Mouse (Mus musculus): ENCODE data around the gene Fam117a.
A peak's percentile ranks its signal among the peaks of the same experiment; 100 is the strongest.

DNA sequence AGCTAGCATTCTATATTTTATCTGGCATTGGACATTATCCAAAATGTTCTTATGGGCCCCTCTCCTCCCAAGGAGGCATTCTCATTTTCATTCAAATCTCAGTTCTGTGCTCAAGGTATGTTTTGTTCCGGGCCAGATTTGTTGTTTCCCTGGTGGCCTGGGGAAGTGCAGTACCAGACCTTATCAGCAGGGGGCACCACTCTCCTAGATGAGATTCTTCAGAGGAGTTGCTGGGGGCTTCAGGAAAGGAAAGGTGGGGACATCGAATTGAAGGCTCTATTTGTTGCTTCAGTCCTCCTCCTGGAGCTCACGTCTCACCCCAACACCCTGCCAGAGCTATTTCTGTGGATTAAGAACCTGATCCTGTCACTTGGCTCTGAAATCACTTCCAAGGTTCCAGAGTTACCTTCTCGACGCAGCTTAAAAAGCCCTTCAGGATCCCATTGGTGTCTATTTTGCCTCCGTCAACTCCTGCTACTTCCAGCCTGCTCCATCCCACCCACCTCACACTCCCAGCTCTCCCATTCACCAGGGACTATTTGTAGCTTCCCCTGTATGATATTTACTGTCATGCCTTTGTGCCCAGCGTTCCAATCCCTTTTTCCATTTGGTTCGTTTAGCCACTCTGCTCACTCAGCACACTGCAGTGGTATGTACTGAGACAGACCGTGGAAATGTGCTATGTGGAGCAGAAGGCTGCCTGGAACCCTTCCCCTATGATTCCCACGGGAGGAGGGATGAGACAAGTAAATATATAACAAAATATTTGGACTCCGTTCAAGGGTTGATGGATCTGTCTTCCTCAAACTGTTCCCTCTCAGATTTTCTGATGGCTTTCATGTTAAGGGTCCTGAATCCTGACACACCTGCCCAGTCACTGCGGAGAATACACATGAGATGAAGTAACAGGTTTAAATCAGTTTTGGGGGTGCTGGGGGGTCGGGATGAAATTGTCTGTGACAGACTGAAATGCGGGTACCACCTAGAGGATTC, 61.3 kb downstream of the Fam117a start:
- TF ChIP-seq CTCF (IDR thresholded peaks at IDR 0.05; ENCODE audit: low read depth, low read length) = peak; percentile 96
- TF ChIP-seq TAL1 (conservative IDR thresholded peaks at IDR 0.05; ENCODE audit: low read depth, low read length) = no peak

All from G1E (cell line).